Mouse (Mus musculus): Measurements from ENCODE around the gene Itga5. TPM values are rescaled to one million over a fixed set of nuclear protein-coding genes. Genes with fewer than 3 reads are reported as not detected.

The Itga5 gene
- total and polyA plus RNA-seq, 3 experiments: 36.4 to 38.6 (median 36.7) TPM

- peak; percentile 34 for TF ChIP-seq CTCF (IDR thresholded peaks at IDR 0.05)
- TF ChIP-seq EP300 (IDR thresholded peaks at IDR 0.05; ENCODE audit: insufficient read depth, low read depth, low read length): 0 out of 2 replicates have a peak, but pooled peaks have one; percentile 27
- peak; percentile 14; the same call in 1 of the 2 replicates for TF ChIP-seq POLR2A (IDR thresholded peaks at IDR 0.05; ENCODE audit: insufficient read depth, low read depth, low read length)
- Histone ChIP-seq H3K79me2 (replicated peaks; ENCODE audit: control insufficient read depth, insufficient read depth, low read length) (no peaks in the 10 kb centered on the region; the same call in 1 of the 2 replicates), H3K4me3 (no peak overlapping the region), H3K27ac (peak overlapping the region; percentile 84), H3K4me1 (ENCODE audit: control insufficient read depth, insufficient read depth, low read length) (peaks cover 39% of the 10 kb centered on the region), H3K27me3 (ENCODE audit: control insufficient read depth, insufficient read depth, low read length) (no peaks in the 10 kb centered on the region), H3K9ac (ENCODE audit: low read depth, low read length) (peak overlapping the region; percentile 15; the same call in 1 of the 2 replicates), H3K36me3 (ENCODE audit: control insufficient read depth, insufficient read depth, low read length) (peaks cover 23% of the 10 kb centered on the region)
- DNase-seq: peak in 1 of 2 experiments; percentile 66
- intact Hi-C loops (cut with DNase I): no loop called here
- 24% methylated on average over 4 of the region's 4 CpGs for WGBS
These were observed 8.1 kb downstream of the Itga5 start for GRCm38 (mm10) chr15:103358278-103359121.

DNA sequence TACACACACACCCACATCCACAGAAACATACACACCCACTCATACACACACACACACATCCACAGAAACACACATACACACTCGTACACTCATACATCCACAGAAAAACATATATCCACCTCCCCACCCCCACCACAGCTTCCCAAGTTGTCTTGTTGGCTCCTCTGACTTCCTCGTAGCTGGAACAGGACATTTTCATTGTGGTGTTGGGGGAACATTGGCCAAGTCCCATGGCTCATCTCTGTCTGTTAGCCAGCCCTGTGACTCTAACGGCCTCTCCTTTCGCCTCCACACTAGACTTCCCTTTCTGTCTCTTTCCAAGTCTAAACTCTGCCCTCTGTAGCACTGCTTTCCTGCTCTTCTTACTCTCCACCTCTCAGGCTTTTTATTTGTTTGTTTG lies 8.7 kb downstream of the Itga5 start:
- Histone ChIP-seq H3K36me3 (ENCODE audit: control insufficient read depth, insufficient read depth, low read length) (peaks cover 23% of the 10 kb centered on the region), H3K4me1 (ENCODE audit: control insufficient read depth, insufficient read depth, low read length) (peaks cover 37% of the 10 kb centered on the region), H3K27me3 (ENCODE audit: control insufficient read depth, insufficient read depth, low read length) (no peaks in the 10 kb centered on the region), H3K27ac (peak overlapping the region; percentile 84), H3K79me2 (replicated peaks; ENCODE audit: control insufficient read depth, insufficient read depth, low read length) (no peaks in the 10 kb centered on the region; the same call in 1 of the 2 replicates), H3K9ac (ENCODE audit: low read depth, low read length) (no peak overlapping the region; the same call in 1 of the 2 replicates), H3K4me3 (no peak overlapping the region)
- intact Hi-C loops (cut with DNase I): no loop called here
- no peak for DNase-seq
- WGBS: 21% methylated on average over 4 of the region's 4 CpGs
- TF ChIP-seq CTCF (IDR thresholded peaks at IDR 0.05): no peak
- no peak for TF ChIP-seq EP300 (IDR thresholded peaks at IDR 0.05; ENCODE audit: insufficient read depth, low read depth, low read length)
- no peak for TF ChIP-seq POLR2A (IDR thresholded peaks at IDR 0.05; ENCODE audit: insufficient read depth, low read depth, low read length)

GRCm38 (mm10) chr15:103356130-103356529 lies 10.4 kb downstream of the Itga5 start:
- H3K4me3 ChIP-seq: no peak overlapping the region
- intact Hi-C loops (cut with DNase I): no loop called here
- H3K79me2 ChIP-seq (replicated peaks; ENCODE audit: control insufficient read depth, insufficient read depth, low read length): no peaks in the 10 kb centered on the region; the same call in 1 of the 2 replicates
- DNase-seq: no peak
- 62% methylated on average over 4 of the region's 4 CpGs for WGBS
- H3K9ac ChIP-seq (ENCODE audit: low read depth, low read length): no peak overlapping the region
- H3K36me3 ChIP-seq (ENCODE audit: control insufficient read depth, insufficient read depth, low read length): peaks cover 18% of the 10 kb centered on the region
- peak overlapping the region; percentile 93 for H3K27ac ChIP-seq
- no peaks in the 10 kb centered on the region for H3K27me3 ChIP-seq (ENCODE audit: control insufficient read depth, insufficient read depth, low read length)
- H3K4me1 ChIP-seq (ENCODE audit: control insufficient read depth, insufficient read depth, low read length): peaks cover 29% of the 10 kb centered on the region
- TF ChIP-seq EP300 (IDR thresholded peaks at IDR 0.05; ENCODE audit: insufficient read depth, low read depth, low read length): no peak
- no peak for TF ChIP-seq CTCF (IDR thresholded peaks at IDR 0.05)
- no peak for TF ChIP-seq POLR2A (IDR thresholded peaks at IDR 0.05; ENCODE audit: insufficient read depth, low read depth, low read length)

DNA sequence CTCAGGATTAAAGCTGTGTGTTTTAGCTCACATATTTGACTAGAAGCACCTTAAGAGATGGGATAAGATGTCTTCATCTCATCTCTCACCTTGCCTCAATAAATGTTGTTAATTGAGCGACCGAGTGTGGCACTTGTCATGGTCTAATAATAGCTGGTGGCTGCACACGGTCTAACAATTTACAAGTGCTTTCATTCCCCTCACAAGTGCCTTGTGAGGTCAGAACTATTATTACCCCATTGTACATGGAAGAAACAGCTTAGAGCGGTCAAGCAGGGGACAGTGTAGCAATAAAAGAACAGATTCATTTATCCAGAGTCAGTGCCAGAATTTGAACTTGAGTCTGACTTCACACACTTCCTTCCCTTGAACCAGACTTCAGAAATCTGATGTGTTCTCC lies 11.1 kb downstream of the Itga5 start:
- intact Hi-C loops (cut with DNase I): no loop called here
- peak overlapping the region; percentile 93 for H3K27ac ChIP-seq
- WGBS: 24% methylated on average over 4 of the region's 4 CpGs
- no peak for DNase-seq
- no peak for TF ChIP-seq EP300 (IDR thresholded peaks at IDR 0.05; ENCODE audit: insufficient read depth, low read depth, low read length)
- TF ChIP-seq CTCF (IDR thresholded peaks at IDR 0.05): no peak
- no peak for TF ChIP-seq POLR2A (IDR thresholded peaks at IDR 0.05; ENCODE audit: insufficient read depth, low read depth, low read length)
- H3K79me2 ChIP-seq (replicated peaks; ENCODE audit: control insufficient read depth, insufficient read depth, low read length): no peaks in the 10 kb centered on the region; the same call in 1 of the 2 replicates
- peaks cover 26% of the 10 kb centered on the region for H3K4me1 ChIP-seq (ENCODE audit: control insufficient read depth, insufficient read depth, low read length)
- peaks cover 18% of the 10 kb centered on the region for H3K36me3 ChIP-seq (ENCODE audit: control insufficient read depth, insufficient read depth, low read length)
- no peaks in the 10 kb centered on the region for H3K27me3 ChIP-seq (ENCODE audit: control insufficient read depth, insufficient read depth, low read length)
- no peak overlapping the region for H3K4me3 ChIP-seq
- H3K9ac ChIP-seq (ENCODE audit: low read depth, low read length): no peak overlapping the region

- intact Hi-C loops (cut with DNase I): no loop called here
- H3K79me2 ChIP-seq (replicated peaks; ENCODE audit: control insufficient read depth, insufficient read depth, low read length): no peaks in the 10 kb centered on the region; the same call in 1 of the 2 replicates
- no peaks in the 10 kb centered on the region for H3K27me3 ChIP-seq (ENCODE audit: control insufficient read depth, insufficient read depth, low read length)
- 67% methylated on average over 2 of the region's 2 CpGs for WGBS
- H3K4me3 ChIP-seq: no peak overlapping the region
- peaks cover 15% of the 10 kb centered on the region for H3K36me3 ChIP-seq (ENCODE audit: control insufficient read depth, insufficient read depth, low read length)
- peak overlapping the region; percentile 93 for H3K27ac ChIP-seq
- TF ChIP-seq CTCF (IDR thresholded peaks at IDR 0.05) (no peak), EP300 (IDR thresholded peaks at IDR 0.05; ENCODE audit: insufficient read depth, low read depth, low read length) (no peak), POLR2A (IDR thresholded peaks at IDR 0.05; ENCODE audit: insufficient read depth, low read depth, low read length) (no peak)
- H3K9ac ChIP-seq (ENCODE audit: low read depth, low read length): no peak overlapping the region
- H3K4me1 ChIP-seq (ENCODE audit: control insufficient read depth, insufficient read depth, low read length): peaks cover 22% of the 10 kb centered on the region
- no peak for DNase-seq
These were observed 11.9 kb downstream of the Itga5 start for GRCm38 (mm10) chr15:103354690-103355089.

Data from heart, adult 2 months (tissue).